Mouse (Mus musculus) c-Kit-positive CD71-negative TER-119-negative erythroid progenitor cells, embryonic 14.5 days (primary cell): Measurements from ENCODE around the gene Atp6v1g2.
A peak's percentile ranks its signal among the peaks of the same experiment; 100 is the strongest.

Source experiments
- DNase-seq: peaks from one replicate; pipeline ENCODE4 v3.0.0-alpha.2; 2013; ENCODE audit warnings: low read depth

Atp6v1g2 gene

DNA sequence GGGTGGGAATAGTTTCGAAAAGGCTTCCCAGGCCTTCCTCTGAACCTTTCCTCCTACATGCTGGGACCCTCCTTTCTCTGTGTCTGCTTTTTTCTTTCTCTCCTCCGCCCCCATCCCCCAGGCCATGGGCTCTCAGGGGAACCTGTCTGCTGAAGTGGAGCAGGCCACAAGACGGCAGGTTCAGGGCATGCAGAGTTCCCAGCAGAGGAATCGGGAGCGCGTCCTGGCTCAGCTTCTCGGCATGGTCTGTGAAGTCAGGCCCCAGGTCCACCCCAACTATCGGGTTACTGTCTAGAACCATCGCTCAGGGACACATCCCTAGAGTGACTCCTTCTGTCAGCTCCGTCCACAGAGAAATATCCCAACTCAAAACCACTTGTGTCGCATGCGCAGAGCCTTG, 4.0 kb downstream of the Atp6v1g2 start:
- no peak for DNase-seq

DNA sequence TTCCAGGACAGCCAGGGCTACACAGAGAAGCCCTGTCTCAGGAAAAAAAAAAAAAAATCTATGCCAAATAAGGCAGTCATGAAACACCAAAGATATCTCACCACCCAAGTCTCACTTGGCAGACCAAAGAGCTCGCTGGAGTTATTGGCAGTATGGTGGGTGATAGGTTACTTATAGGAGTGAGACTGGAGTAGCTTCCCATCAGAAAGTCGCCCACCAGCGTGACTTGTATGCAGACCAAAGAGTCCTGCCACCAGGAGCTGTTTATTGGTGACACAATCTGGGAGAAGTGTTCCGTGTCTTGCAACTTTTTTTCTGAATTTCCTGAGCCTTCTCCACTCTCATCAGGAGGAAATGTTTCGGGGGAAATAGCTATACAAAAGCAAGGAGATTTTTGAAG, 6.2 kb downstream of the Atp6v1g2 start:
- no peak for DNase-seq

DNA sequence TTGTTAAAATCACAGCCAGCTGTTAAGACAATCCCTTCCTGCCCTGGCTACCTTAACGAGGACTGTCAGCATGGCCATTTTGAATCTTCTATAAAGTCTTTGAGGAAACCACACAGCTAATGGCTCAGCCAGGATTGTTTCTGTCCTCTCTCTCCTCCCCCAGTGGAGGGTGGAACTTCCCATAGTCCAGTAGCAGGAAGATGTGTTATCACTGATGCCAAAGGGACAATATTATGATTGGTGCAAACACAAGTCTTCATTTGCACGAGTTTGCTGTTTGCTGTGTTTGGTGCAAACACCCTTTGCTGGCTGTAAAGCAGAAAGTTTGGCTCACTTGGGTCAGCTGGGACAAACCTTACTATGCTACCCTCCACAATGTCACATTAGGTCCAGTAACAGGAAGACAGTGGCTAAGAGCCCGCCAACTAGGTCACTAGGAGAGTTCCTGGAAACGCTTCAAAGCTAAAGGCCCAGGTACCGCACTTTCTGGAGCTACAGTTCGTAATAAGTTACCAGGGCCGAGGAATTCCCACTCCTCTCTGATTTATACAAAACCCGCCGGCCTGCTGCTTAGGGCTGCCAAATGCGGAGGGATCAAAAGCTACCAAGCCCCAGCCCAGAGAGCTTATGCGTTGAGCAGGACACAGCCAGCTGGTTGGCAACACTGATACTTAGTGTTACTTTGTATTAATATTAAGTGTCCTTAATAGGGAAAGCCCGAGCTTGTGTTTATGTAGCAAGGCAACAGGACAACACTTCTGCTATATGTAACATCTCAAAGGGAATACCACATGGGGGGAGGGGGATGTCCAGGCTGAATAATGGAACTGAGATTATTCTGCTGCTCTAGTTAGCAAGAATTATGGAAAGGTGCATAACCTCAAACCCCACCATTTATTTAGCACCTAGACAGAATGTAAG, 7.2 kb downstream of the Atp6v1g2 start:
- no peak for DNase-seq

DNA sequence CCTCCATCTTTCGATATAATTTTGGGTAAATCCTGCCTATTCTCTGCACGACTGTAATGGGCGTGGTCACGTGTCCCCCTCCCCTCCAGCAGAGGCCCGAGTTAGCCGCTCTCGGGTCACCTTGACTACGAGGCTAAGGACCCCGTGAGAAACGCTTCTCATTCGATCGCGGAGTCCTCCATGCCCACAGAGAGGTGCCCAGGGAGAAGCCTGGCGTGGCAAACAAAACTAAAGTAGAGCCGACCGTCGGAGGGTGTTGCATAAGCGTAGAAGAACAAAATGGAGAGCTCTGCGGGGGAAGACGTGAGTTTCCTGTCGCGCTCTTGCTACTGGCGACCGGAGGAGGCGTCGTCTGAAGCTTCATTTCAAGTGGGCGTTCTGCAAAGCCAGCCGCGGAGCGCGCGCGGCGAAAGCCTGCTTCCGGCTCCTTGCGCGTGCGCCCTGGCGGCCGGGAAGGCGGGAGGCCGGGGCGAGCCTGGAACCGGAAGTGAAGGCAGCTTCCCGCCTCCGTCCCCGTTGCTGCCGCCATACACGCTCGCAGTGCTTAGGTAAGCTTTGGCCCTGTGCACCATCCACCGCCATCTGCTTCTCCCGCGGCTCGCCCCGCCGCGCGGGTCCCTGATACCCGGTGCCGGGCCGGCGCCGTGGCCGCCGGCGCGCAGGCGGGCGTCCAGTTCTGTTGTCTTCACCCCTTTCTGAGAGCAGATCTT, 8.0 kb downstream of the Atp6v1g2 start, which contains the start of gene Ddx39b:
Ddx39b (plus strand) TSS at position 442 of the 710 bp plus-strand sequence.
- peak; percentile 88 for DNase-seq

DNA sequence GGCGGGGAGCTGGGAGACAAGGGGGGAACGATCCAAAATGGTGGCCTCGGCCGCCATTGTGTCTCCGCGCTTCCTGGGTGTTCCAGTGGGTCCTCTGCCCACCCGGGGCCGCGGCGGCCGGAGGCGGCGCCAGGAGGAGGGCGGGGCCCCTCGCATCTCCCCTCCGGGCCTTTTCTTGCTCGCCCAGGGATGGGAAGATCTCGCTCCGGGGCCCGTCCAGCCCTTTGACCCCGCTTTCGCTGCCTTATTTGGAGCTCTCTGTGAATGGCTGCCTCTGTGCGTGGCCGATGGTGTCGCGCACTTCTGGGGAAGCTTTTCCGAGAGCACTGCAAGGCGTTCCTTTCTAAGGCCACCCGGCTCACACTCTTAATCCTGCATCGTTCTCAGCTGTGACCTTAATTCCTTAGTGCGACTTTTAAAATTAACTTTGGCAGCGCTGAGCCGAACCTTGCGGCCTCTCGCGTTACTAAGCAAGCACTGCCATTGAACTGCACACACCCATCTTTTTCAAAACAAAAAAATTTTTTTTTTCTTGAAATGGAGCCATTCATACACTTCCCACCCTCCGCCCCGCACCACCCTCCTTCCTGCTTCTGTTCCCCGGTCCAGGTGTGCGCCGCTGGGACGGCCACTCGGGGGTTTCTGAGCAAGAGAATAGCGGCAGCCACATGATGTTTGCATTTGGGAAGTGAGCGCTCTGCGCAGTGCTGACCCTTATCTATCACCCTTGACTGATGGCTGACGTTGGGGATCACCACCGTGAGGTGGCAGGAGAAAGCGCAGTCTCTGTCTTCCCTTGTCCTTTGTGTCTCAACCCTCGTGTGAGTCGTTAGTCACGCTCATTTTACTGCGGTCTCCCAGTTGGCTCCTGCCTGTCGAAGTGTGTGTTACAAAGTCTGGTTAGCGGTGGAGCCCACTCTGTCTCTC, 8.8 kb downstream of the Atp6v1g2 start:
- DNase-seq, result no peak

DNA sequence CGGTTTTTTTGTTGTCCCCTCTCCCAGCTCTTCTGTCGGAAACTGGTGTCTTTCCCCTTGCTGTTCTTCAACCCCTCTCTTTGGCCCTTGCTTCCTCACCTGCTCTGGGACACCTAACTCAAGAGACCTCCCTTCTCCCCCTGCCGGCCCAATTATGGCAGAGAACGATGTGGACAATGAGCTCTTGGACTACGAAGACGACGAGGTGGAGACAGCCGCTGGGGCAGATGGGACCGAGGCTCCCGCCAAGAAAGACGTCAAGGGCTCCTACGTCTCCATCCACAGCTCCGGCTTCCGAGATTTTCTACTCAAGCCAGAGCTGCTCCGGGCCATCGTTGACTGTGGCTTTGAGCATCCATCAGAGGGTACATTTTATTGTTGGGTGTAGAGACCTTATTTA, 9.6 kb downstream of the Atp6v1g2 start:
- no peak for DNase-seq

DNA sequence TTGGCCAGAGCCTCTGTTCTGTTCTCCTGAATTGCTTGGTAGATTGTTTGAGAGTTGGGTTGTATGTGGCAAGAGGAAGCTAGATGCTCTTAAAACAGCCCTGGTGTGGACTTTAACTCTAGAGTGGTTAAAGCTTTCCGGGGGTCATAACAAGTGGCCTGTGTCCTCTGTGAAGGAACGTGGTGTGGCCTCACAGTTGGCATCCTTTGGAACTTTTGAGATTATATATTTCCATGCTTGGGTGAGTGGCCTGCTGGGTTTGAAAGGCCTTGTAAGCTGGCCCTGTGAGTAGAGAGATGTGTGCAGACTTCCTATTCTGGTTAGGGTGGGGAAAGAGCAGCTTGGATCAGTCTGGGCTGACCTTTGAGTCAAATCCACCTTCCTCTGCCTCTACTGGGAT, 11.5 kb downstream of the Atp6v1g2 start:
- no peak for DNase-seq

DNA sequence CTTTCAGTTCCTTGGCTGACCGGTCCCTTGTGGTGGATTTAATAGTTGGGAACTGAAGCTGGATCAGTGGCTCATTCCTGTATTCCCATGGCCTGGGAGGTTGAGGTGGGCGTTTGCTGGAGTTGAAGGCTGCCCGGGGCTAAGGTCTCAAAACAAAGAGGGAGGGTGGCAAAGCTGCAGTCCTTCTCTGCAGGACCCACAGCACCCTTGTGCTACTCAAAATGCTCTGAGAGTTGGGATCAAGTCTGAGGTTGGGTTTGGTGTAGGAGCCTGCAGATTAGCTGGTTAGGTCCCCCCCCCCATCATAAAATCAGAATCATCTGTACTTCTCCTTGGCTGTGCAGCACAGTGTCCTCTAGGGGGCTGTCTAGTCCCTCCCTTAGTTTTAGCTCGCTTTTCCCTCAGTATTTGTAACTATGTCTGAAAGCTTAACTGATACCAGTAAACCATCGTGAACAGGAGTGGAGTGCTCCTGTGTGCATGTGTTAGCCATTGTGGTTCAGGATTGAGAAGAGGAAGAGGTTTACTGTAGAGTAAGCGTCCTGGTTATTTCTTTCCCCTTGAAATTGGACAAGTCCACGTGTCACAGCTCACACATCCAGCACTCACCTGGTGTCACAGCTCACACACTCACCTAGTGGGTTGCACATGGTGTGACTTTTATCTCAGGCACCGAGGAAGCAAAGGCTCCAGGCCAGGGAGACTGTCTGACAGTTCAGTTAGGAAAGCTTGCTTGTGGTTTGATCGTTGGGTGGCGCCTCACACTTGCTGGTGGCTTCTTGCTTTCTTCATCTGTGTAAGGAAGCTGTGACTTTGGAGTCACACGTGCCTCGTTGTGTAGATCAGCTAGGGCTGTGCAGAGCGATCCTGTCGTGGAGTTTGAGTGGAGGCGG, 12.5 kb downstream of the Atp6v1g2 start:
- no peak for DNase-seq

DNA sequence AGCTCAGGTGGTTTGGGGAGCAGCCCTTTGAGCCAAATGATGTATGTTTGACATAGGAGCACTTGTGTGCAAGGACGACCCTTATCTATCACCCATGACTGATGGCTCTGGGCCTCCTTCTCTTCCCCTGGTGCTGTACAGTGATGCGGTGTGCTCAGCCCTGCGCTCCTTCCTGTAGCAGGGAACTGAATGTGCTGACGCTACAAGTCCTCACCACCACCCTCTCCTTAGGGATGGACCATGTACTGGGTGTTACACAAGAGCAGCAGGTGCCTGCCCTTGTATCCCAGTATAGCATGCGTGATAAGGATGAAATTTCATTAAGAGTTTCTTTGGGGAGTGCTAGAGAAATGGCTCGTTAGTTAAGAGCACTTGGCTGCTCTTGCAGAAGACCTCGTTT, 13.7 kb downstream of the Atp6v1g2 start:
- DNase-seq, result no peak

DNA sequence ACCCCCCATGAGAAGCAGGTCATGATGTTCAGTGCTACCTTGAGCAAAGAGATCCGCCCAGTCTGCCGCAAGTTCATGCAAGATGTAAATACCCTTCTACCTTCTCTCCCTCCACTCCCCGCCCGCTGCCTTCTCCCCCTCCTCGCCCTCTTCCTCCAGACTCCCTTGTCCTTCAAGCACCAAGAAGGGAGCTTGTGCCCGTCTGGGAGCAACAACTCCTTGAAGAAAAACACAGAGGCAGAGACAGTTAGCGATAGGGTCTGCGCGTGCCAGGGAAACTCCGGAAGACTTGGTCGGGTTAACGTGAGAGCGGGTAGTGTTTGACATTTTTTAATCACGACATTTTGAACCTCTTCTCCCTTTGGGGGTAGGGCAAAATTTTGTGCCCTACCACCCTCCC, 15.5 kb downstream of the Atp6v1g2 start:
- DNase-seq, result no peak

DNA sequence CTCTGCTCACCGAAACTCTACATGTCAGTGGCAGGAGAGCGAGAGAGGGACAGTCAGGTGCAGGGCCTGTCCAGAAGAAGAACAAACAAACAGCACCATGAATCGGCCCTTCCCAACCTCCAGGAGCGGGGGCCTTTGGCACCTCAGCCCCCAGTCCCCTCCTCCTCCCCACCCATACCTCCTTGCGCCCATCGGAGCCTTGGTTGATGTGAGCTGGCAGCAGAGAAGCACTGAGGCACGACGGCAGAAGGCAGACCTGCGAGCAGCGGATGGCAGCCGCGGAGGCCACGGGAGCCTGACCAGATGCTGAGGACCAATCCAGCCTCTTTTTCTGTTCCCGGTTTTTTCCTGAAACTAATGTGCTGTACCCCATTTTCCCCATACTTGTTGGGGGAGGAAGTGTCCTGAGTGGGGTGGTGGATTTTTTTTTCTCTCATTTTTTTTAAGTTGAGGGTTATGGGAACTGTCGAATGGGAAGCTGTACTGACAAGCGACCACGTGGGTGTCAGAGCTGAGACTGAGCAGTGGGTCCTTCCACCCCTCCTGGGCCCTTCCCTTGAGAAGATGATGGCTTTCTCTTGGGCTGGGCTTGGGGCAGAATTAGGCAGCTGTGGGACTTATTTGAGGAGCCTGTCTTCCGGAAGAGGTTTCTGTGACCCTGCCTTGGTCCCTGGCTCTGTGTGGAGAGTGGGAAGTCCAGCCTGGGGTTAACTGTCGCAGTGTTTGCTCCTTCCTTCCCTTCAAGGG, 16.2 kb downstream of the Atp6v1g2 start:
- DNase-seq, result no peak

DNA sequence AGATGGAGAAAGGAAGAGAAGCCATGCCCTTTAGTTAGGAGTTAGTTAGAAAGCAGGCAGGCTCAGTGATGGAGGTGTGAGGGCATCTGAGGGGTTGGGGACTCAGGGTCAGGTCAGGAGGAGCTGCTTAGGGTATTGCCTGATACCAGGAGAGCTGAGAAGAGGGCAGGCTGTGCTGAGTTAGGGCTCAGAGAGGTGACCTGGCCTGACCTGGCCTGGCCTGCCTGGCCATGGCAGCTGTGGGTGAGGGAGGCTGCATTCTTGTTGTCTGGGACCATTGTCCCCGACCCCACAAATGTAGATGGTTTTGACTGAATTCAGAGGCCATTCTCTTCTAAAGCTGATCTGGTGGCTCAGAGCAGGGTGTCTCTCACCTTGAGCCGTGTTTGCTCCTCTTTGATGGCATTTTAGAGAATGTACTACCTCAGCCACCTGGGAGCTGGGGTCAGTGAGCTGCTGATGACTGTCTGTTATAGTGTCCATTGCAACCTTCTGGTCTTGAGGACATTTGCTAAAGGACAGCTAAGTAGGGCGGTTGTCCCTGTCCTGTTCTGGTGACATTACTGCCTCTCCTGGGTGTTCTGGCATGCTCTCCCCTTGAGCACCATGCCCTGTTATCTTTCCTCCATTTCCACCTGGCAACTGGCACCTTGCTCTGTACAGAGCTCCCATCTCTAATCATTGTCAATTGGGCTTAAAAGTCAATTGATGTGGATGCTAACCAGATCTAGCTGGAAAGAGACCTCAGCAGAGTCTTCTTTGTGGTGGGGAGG, 17.1 kb downstream of the Atp6v1g2 start:
- no peak for DNase-seq

DNA sequence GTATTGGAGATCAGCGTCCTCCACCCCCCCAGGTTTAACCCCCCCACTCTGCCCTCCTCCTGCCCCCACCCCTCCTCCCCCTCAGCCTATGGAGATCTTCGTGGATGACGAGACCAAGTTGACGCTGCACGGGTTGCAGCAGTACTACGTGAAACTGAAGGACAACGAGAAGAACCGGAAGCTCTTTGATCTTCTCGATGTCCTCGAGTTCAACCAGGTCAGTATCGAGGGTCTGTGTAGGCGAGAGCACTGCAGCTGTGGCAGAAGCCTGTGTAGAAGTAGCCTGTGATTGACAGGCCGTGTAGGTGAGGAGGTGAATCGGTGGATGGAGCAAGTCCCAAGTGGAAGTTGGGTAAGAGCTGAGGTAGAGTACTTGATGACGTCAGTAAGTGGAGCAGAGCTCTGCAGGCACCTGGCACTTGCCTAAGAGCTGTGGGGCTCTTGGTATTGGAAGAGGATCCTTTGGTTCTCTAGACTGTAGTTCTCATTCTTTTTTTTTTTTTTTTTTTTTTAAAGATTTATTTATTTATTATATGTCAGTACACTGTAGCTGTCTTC, 17.8 kb downstream of the Atp6v1g2 start:
- DNase-seq, result no peak

DNA sequence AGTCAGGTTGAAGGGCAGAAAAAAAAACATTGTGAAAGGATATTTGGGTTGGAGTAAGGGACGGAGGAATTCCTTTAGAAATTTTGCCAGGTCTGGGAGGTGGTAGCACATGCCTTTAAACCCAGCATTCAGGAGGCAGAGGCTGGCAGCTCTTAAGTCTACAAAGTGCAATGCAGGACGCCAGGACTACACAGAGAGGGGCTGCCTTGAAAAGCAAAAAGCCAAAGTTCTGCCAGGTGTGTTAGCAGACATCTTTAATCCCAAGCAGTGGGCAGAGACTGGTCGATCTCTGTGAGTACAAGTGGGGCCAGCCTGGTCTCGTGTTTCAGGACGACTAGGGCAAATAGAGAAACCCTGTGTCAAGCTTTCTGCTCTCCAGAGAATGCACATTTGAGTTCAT, 18.5 kb downstream of the Atp6v1g2 start:
- DNase-seq, result no peak

DNA sequence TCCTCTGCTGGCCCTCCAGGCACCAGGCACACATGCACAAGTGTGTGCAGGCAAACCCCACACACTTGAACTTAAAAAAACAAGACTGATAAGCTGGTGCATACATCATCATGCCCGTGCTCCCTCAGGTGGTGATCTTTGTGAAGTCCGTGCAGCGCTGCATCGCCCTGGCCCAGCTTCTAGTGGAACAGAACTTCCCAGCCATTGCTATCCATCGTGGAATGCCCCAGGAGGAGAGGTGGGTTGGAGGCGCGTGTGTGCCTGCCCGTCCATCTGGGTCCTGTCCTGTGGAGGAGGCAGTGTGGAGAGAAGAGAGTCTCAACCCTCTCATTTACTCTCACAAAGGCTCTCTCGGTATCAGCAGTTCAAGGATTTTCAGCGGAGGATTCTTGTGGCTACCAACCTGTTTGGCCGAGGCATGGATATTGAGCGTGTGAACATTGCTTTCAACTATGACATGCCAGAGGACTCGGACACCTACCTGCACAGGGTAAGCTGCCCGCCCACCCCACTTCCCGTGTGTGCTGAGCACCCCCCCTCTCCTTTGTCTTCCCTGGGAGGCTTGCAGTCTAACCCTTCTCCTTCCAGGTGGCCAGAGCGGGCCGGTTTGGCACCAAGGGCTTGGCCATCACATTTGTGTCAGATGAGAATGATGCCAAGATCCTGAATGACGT, 19.3 kb downstream of the Atp6v1g2 start:
- DNase-seq, result no peak

DNA sequence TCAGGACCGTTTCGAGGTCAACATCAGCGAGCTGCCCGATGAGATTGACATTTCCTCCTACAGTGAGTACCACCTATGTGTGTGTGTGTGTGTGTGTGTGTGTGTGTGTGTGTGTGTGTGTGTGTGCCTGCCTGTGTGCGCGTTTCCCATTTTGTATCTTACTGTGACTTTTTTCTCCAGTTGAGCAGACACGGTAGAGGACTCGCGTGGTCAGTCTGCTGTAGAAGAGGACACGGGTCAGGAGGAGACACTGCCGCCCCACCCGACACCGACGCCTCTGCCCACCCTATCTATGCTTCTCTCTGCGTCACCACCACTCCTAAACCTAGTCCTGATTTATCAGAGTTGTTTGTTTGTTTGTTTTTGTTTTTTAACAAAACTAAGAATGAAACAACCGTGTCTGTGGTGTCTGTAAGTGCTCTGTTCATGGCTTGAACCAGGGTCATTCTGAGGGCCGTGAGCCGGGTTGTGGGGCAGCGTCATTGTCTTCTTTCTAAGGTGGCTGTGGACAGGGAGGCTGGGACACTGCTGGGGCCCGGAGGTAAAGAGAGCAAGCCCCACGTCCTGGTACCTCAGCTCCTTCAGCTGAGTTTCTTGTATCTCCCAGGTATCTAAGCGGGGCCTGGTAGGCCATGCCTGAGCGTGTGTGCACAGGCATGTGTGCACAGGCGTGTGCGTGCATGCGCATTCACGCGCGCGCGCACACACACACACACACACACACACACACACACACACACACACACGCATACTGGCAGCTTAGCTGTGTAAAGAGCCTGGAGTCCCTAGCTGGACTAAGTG, 20.0 kb downstream of the Atp6v1g2 start:
- no peak for DNase-seq

DNA sequence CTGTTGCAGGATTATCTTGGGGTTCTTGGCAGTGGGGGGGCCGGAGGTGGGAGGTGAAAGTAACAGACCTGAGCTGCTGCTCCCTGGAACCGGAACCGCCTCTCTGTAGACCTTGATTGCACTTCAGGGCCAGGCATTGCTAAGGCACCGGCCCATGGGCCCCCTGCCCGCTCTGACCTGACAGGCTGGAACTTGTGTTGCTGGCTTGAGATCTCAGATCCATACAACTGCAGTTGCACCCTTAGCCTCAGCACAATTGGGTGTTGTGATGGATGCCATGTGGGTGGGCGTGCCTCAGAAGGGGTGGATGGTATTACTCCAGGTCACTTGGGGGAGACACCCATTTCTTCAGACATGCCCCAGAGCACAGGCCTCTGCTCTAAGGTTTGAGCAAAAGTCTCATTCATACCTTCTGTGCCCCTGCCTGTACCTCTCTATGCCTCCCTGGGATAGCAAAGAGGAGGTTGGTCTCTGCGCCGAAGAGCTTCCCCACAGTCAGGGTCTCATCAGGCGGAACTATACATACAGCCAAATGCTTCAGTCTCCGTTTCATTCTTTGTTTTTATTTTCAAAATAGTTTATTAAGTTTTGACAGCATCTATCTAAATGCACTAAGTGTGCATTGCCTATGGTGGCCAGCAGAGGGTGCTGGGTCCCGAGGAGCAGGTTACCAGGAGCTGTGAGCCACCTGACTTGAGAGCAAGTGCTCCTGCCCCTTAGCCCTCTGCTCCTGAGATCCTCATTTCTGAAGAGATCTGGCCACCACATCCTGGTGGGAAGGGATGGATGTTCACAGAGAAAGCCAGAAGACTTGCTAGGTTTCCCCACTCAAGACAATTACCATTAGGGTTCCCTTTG, 21.0 kb downstream of the Atp6v1g2 start:
- no peak for DNase-seq
